Mouse (Mus musculus) hematopoietic stem cell, adult 5-6 weeks (primary cell): ENCODE results near the gene Zbed4. TPM values are rescaled to one million over a fixed set of nuclear protein-coding genes. Genes with fewer than 3 reads are reported as not detected.

Source experiments
- ATAC-seq, 2 experiments: fragments of 125-278 bp in 1 of 2; replicated peaks in 1 of 2; 2 replicates each; pipeline ENCODE4 v1.8.0; 2016 to 2017; ENCODE audit warnings: inconsistent platforms in 2 of 2, mild to moderate bottlenecking in 2 of 2, moderate number of reproducible peaks in 2 of 2, low read depth in 1 of 2, moderate TSS enrichment in 1 of 2; ENCODE audit not compliant: low FRiP score in 2 of 2, poor library complexity in 2 of 2, severe bottlenecking in 2 of 2, insufficient read depth in 1 of 2, low TSS enrichment in 1 of 2
- total RNA-seq: library from RNA; stranded (forward); fragments of 172-1452, 232-1000 nt; gene quantifications from 2 replicates; pipeline ENCODE4 v1.2.3, GENCODE M21; 2017

Zbed4 gene
- total RNA-seq, 1 experiment from 2014 or later = 35.7 TPM

DNA sequence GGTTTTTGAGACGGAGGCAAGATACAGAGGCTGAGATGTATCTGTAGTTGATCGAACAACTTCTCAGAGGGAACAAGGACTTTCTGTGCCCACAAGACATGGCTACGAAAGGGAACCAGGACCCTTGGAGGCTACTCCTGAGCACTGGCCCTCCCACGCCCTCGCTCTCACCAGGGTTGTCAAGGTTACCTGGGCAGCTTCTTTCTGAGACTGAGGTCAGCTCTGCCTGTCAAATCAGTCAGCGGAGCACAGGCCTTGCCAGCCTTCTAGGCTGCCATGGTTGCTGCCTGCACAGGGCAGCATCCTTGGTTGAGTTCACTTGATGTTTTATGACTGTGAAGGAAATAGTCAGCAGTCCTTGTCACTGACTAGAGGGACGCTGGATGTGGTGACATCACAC, 71.1 kb downstream of the Zbed4 start:
- no peak for ATAC-seq

DNA sequence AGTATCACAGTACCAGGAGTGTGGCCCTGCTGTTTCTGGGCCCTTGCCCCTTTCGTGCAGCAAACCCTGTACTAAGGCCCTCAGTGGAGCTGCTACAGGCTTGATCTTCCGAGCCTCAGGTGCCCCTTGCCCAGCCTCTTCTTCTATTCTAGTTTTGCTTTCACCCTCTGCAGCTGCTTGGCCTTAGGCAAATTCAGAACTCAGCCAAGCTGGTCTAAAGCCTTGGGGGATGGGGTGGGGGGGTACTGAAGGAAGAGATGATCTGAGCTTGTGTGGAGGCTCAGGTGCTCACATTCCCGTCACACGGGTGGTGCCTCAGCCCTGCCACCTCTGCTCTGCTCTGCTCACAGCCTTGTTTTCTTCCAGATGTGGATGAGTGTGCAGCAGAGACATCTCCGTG, 71.9 kb downstream of the Zbed4 start:
- ATAC-seq = no peak

DNA sequence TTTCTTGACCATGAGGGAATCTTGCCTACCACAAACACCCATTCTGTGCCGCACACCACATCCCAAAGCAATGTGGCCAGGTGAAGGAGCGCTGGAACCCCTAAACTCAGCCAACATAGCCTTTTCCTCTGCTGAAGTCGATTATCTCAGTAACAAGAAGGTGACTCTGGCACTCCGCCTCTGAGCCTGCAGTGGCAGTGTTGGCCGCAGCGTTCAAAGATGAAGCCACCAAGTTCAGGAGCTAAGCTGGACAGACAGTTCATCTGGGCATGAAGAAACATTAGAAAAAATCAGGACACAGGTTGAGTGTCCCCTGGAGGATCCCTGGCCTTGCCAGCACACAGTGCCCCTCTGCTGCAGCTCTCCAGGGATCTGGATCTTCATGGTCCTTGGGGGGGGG, 76.0 kb downstream of the Zbed4 start:
- no peak for ATAC-seq

DNA sequence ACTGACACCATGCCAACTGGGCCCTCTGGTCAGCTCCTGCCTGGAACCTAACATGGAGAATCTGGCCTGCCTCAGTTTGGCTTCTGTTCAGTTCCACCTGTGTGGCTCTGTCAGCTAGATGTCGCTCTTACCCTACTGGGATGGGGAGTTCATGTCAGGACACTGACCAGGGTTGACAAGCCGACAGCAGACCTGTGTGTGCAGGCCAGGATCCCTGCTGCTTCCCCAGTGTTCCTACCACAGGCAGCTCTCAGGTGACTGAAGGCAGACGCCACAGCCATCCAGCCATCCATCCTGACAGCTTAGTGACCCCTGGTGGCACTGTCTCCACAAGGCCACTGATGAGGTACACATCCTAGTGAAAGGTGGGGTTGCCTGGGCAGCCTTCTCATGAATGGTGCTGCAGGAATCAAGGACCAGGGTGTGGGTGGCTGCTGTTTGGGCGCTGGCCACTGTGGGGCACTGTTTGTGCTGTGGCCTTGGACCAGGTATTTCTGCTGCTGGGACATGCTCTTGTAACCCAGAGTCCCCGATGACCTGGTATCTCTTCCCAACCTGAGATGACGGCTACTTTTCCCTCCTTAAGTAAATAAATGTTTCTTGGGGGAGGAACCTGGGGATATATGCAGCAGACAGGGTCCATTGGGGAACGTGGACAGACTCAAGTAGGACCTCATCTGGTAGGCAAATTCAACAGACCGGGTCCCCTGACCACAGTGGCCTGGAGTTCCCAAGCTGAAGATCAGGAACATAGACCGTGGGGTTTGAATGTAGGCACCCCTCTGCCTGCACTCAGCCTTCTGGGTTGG, 76.7 kb downstream of the Zbed4 start:
- ATAC-seq = peak; percentile 74 to 85

DNA sequence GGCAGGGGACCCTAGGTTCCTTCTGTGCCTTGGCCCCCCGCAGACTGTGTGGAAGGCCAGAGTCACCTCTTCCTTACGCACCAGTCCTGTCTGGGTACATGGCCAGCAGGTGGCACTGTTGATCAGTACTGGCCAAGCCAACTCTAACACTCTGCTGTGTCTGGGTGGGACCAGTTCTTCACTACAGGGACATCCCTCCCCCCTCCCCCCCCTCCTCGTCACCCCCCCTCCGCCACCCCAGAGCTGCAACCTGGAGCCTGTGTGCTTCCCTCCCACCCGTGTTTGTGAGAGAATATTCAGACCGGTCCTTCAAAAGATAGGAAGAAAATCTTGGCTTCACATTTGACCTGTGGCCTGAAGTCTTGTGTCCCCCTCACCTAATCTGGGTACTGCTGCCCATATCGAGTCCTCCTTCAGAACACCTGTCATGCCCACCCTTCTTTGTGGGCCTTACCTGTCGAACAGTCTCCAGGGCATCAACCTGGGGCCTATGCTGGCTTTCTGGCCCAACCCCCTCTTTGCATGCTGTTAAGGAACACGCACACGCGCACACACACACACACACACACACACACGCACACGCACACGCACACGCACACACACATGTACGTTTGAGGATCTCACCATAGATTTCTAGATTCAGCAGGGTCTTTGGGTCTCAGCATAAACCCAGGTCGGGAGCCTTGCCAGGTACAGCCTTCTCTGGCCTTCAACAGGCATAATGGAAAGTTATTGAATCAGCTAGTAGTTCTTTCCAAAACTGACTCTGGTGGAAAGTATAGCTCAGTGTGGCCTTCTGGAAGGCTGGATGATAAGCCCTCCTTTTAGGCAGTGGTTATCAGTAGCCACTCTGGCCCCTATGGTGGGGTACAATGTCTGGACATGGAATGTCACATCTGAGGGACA, 77.6 kb downstream of the Zbed4 start:
- peak; percentile 85 to 88 for ATAC-seq

DNA sequence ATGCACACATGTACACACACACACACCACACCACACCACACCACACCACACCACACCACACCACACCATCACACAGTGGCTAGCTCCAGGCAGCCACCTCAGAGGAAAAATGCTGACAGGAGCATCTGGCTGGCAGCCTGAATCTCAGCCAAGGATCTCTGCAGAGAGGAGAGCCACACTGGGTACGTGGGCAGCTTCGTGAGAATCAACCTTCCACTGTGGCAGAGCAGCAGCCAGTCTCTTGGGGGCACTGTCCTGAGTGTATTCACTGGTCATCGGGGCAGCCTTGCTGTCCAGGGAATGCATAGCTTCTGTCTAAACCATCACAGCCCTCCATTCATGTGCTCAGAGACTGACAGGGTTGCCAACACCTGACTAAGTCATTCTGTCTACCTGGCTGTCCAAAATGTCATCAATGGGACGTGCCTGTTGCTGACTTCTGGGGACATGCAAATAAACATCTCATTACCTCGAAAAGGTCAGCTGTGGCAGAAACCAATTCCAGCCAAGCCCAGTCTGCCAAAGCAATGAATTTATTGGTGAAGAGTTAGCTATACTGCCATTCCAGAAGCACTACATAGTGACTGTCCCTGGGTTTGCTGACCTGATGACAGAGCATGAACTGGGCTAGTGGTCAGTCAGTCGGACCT, 78.5 kb downstream of the Zbed4 start:
- no peak for ATAC-seq

DNA sequence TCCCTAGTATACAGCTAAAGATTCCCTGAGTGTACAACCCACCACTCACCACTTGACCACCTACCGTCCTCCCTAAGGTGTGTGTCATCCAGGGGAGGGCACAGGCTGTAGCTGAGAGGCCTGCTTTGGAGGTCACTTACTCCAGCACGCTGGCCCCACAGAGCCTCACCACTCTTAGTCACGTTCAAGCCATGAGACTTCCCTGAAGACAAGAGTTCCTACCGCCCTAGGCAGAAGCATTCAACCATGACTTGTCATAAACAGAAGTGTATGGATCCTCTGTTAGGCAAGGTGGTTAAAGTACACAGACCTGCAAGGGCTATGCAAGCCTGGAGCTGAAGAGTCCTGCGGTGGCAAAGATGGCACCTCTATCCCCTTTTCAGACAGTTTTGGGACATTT, 79.2 kb downstream of the Zbed4 start:
- no peak for ATAC-seq

DNA sequence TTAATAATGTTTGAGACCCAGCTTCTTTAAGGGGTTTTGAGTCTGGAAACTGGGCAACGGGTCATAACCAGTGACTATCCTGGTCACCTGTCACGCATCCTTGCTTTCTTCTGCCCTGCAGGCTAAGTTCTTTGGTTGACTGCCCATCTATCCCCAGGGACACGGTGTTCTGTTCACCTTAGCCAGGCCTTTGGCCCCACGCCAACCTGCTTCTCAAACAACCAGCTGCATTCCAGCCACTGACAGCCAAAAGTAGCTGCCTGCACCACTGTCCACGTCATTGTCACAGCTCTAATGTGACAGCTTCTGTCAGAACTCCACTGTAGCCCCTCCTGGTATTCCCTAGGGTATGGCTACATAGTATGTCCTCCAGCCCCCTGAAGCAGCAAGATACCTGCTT, 80.0 kb downstream of the Zbed4 start:
- no peak for ATAC-seq

DNA sequence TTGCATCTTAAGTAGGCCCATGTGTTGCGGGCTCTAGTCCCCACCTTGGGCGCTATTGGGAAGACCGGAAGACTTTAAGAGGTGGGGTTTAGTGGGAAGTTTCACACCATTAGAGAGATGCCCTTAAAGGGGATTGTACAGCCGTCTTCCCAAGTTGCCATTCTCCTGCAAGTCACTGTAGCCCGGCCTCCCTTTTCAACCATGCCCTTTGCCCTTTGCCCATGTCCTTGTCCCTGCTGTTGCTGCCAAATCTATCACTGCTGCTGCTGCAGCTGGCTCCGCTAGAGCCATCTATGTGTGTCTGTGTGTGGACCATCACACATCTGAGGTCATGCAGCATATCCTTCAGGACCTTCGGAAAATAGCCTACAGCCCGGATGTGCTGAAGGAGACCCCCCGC, 81.1 kb downstream of the Zbed4 start:
- ATAC-seq = no peak

Other genes starting within 250 kb of the Zbed4 start
- gene Zdhhc25, start 151.4 kb upstream of the Zbed4 start, total RNA-seq = not detected in 2 replicates
- 72.2 and 75.5 TPM in 2 replicates for gene Brd1, start 17.4 kb upstream of the Zbed4 start, total RNA-seq
- 4.6 and 7.1 TPM in 2 replicates for gene Alg12, start 67.7 kb downstream of the Zbed4 start, total RNA-seq
- gene Creld2, start 68.0 kb downstream of the Zbed4 start, total RNA-seq = 53.3 and 53.6 TPM in 2 replicates
- 11.9 and 18.3 TPM in 2 replicates for gene Pim3, start 110.5 kb downstream of the Zbed4 start, total RNA-seq
- gene Ttll8, start 202.8 kb downstream of the Zbed4 start, total RNA-seq = not detected in 2 replicates
- not detected in 2 replicates for gene Mlc1, start 227.3 kb downstream of the Zbed4 start, total RNA-seq
- not detected in 2 replicates for gene Mov10l1, start 231.2 kb downstream of the Zbed4 start, total RNA-seq